Mouse (Mus musculus) testis, adult 2 months (tissue): ENCODE data around the gene Copz2. TPM values are rescaled to one million over a fixed set of nuclear protein-coding genes. Genes with fewer than 3 reads are reported as not detected.

Experiments used
- H3K27ac ChIP-seq: fragments of 200-500 bp; 2 replicates; pipeline ENCODE4 v1.5.1; 2012; ENCODE audit warnings: low read depth, low read length; ENCODE audit not compliant: control insufficient read depth, insufficient read depth
- H3K27me3 ChIP-seq: fragments of 200-500 bp; 2 replicates; pipeline ENCODE4 v1.6.1; 2012; ENCODE audit warnings: mild to moderate bottlenecking, low read length, moderate library complexity; ENCODE audit not compliant: control insufficient read depth, insufficient read depth
- H3K36me3 ChIP-seq: fragments of 200-500 bp; 2 replicates; pipeline ENCODE4 v1.6.1; 2012; ENCODE audit warnings: mild to moderate bottlenecking, low read length; ENCODE audit not compliant: control insufficient read depth, insufficient read depth
- H3K4me1 ChIP-seq: fragments of 200-500 bp; 2 replicates; pipeline ENCODE4 v1.6.1; 2012; ENCODE audit warnings: low read length; ENCODE audit not compliant: control insufficient read depth, insufficient read depth
- H3K4me3 ChIP-seq: fragments of 200-500 bp; 2 replicates; pipeline ENCODE4 v1.5.1; 2012; ENCODE audit warnings: low read depth, mild to moderate bottlenecking, low read length, moderate library complexity, mixed read lengths; ENCODE audit not compliant: control insufficient read depth
- CTCF ChIP-seq: fragments of 200-500 bp; IDR thresholded peaks from 2 replicates; pipeline ENCODE4 v1.5.1; 2012; ENCODE audit warnings: low read depth, mild to moderate bottlenecking, inconsistent platforms, low read length, moderate library complexity; ENCODE audit not compliant: control insufficient read depth, insufficient read depth, insufficient replicate concordance
- POLR2A ChIP-seq: fragments of 200-500 bp; IDR thresholded peaks from 2 replicates; pipeline ENCODE4 v1.6.1; 2012; ENCODE audit warnings: low read depth, mild to moderate bottlenecking, inconsistent platforms, low read length, moderate library complexity; ENCODE audit not compliant: control insufficient read depth
- polyA plus RNA-seq: library from polyadenylated mRNA; depleted of rRNA; stranded (reverse); fragments of >200 nt; gene quantifications from 2 replicates; pipeline ENCODE4 v1.2.3, GENCODE M21; 2012; rRNA removed

The Copz2 gene
- polyA plus RNA-seq, 1 experiment = 5.3 TPM

- no peak for TF ChIP-seq CTCF
- TF ChIP-seq POLR2A = no peak
- Histone ChIP-seq H3K36me3 (peaks cover 3% of the 10 kb centered on the region), H3K27me3 (no peaks in the 10 kb centered on the region), H3K27ac (no peak overlapping the region), H3K4me1 (no peaks in the 10 kb centered on the region), H3K4me3 (no peak overlapping the region)
Observed at GRCm38 (mm10) chr11:96906431-96907161, 56.9 kb downstream of the Copz2 start.

GRCm38 (mm10) chr11:96908594-96908993, 58.9 kb downstream of the Copz2 start:
- H3K36me3 ChIP-seq = peaks cover 3% of the 10 kb centered on the region
- no peak overlapping the region for H3K27ac ChIP-seq
- H3K4me3 ChIP-seq = no peak overlapping the region
- TF ChIP-seq POLR2A (no peak), CTCF (no peak)
- H3K27me3 ChIP-seq = no peaks in the 10 kb centered on the region
- no peaks in the 10 kb centered on the region for H3K4me1 ChIP-seq

GRCm38 (mm10) chr11:96910003-96910402, 60.3 kb downstream of the Copz2 start:
- no peak overlapping the region for H3K27ac ChIP-seq
- no peaks in the 10 kb centered on the region for H3K4me1 ChIP-seq

More at GRCm38 (mm10) chr11:96910003-96910402, 60.3 kb downstream of the Copz2 start:
- H3K36me3 ChIP-seq = peaks cover 3% of the 10 kb centered on the region
- no peak overlapping the region for H3K4me3 ChIP-seq
- no peaks in the 10 kb centered on the region for H3K27me3 ChIP-seq
- TF ChIP-seq POLR2A = no peak
- TF ChIP-seq CTCF = peak; percentile 59; the same call in 1 of the 2 replicates

Other genes with a start within 250 kb of the Copz2 start
- 15.2 and 16.8 TPM in 2 replicates for gene Snx11, start 72.3 kb upstream of the Copz2 start, polyA plus RNA-seq
- gene Cbx1, start 60.7 kb upstream of the Copz2 start, polyA plus RNA-seq = 15.4 and 16.6 TPM in 2 replicates
- 46.7 and 59.1 TPM in 2 replicates for gene Nfe2l1, start 19.9 kb upstream of the Copz2 start, polyA plus RNA-seq
- gene Cdk5rap3, start 66.6 kb downstream of the Copz2 start, polyA plus RNA-seq = 75.0 and 77.8 TPM in 2 replicates
- gene Prr15l, start 78.2 kb downstream of the Copz2 start, polyA plus RNA-seq = 2.1 and 4.0 TPM in 2 replicates
- gene Pnpo, start 94.1 kb downstream of the Copz2 start, polyA plus RNA-seq = 3.8 and 5.4 TPM in 2 replicates
- gene Sp2, start 133.1 kb downstream of the Copz2 start, polyA plus RNA-seq = 16.4 and 17.9 TPM in 2 replicates
- 0.22 and 0.32 TPM in 2 replicates for gene Sp6, start 163.5 kb downstream of the Copz2 start, polyA plus RNA-seq
- gene Scrn2, start 180.1 kb downstream of the Copz2 start, polyA plus RNA-seq = 8.9 and 9.4 TPM in 2 replicates
- 795 and 824 TPM in 2 replicates for gene Lrrc46, start 191.5 kb downstream of the Copz2 start, polyA plus RNA-seq
- 41.7 and 47.6 TPM in 2 replicates for gene Mrpl10, start 191.7 kb downstream of the Copz2 start, polyA plus RNA-seq
- 75.7 and 82.3 TPM in 2 replicates for gene Osbpl7, start 200.8 kb downstream of the Copz2 start, polyA plus RNA-seq